Mouse (Mus musculus): Measurements from ENCODE around the gene Notch3. TPM values are rescaled to one million over a fixed set of nuclear protein-coding genes. Genes with fewer than 3 reads are reported as not detected.

The Notch3 gene
- polyA plus RNA-seq, 1 experiment from 2014 or later = 7.6 TPM

- WGBS = 81% methylated on average over 5 of the region's 5 CpGs
- Histone ChIP-seq H3K27me3 (peaks cover 26% of the 10 kb centered on the region), H3K9ac (no peak overlapping the region), H3K27ac (replicated peaks) (no peak overlapping the region), H3K4me1 (replicated peaks) (peaks cover 14% of the 10 kb centered on the region), H3K4me3 (no peak overlapping the region), H3K36me3 (peaks cover 28% of the 10 kb centered on the region), H3K9me3 (no peaks in the 10 kb centered on the region), H3K4me2 (no peak overlapping the region)
- ATAC-seq (ENCODE audit: low read depth) = no peak
These were observed 26.4 kb upstream of the Notch3 start for GRCm38 (mm10) chr17:32193010-32193409.

- peaks cover 27% of the 10 kb centered on the region for H3K27me3 ChIP-seq
- H3K4me3 ChIP-seq = no peak overlapping the region
- no peaks in the 10 kb centered on the region for H3K9me3 ChIP-seq
- 17% methylated on average over 5 of the region's 5 CpGs for WGBS
- H3K27ac ChIP-seq (replicated peaks) = no peak overlapping the region
- peaks cover 14% of the 10 kb centered on the region for H3K4me1 ChIP-seq (replicated peaks)
- H3K9ac ChIP-seq = no peak overlapping the region
- H3K4me2 ChIP-seq = peak overlapping the region; percentile 75
- ATAC-seq (ENCODE audit: low read depth) = no peak
- H3K36me3 ChIP-seq = no peaks in the 10 kb centered on the region
These were observed 23.2 kb upstream of the Notch3 start for GRCm38 (mm10) chr17:32189850-32190249.

- Histone ChIP-seq H3K4me1 (replicated peaks) (peaks cover 14% of the 10 kb centered on the region), H3K4me3 (peak within 1 kb of the TSS; percentile 37), H3K36me3 (no peaks in the 10 kb centered on the region), H3K9ac (peak within 1 kb of the TSS; percentile 64), H3K4me2 (peak within 1 kb of the TSS; percentile 75), H3K27ac (replicated peaks) (no peak within 1 kb of the TSS), H3K9me3 (no peaks in the 10 kb centered on the region), H3K27me3 (peaks cover 27% of the 10 kb centered on the region)
- ATAC-seq (ENCODE audit: low read depth) = peak; percentile 60; the same call in 1 of the 2 replicates
- 7% methylated on average over 42 of the region's 42 CpGs for WGBS
These were observed 22.4 kb upstream of the Notch3 start, which contains the start of gene Ephx3 for GRCm38 (mm10) chr17:32188863-32189636. Gene Ephx3 (minus strand): TSS chr17:32189549.

GRCm38 (mm10) chr17:32183017-32183416, 16.4 kb upstream of the Notch3 start:
- Histone ChIP-seq H3K27ac (replicated peaks) (no peak overlapping the region), H3K36me3 (no peaks in the 10 kb centered on the region), H3K4me1 (replicated peaks) (peaks cover 20% of the 10 kb centered on the region), H3K27me3 (peaks cover 1% of the 10 kb centered on the region), H3K9me3 (no peaks in the 10 kb centered on the region), H3K4me3 (no peak overlapping the region), H3K9ac (no peak overlapping the region), H3K4me2 (no peak overlapping the region)
- no peak for ATAC-seq (ENCODE audit: low read depth)
- 22% methylated on average over 8 of the region's 8 CpGs for WGBS

- H3K4me3 ChIP-seq = no peak overlapping the region
- no peak overlapping the region for H3K4me2 ChIP-seq
- peak overlapping the region; percentile 83 for H3K27ac ChIP-seq (replicated peaks)
- no peak overlapping the region for H3K9ac ChIP-seq
- WGBS = 22% methylated on average over 11 of the region's 11 CpGs
- H3K27me3 ChIP-seq = no peaks in the 10 kb centered on the region
- H3K9me3 ChIP-seq = no peaks in the 10 kb centered on the region
- peaks cover 20% of the 10 kb centered on the region for H3K4me1 ChIP-seq (replicated peaks)
- H3K36me3 ChIP-seq = no peaks in the 10 kb centered on the region
- peak; percentile 74 for ATAC-seq (ENCODE audit: low read depth)
These were observed 13.2 kb upstream of the Notch3 start for GRCm38 (mm10) chr17:32179621-32180491.

DNA sequence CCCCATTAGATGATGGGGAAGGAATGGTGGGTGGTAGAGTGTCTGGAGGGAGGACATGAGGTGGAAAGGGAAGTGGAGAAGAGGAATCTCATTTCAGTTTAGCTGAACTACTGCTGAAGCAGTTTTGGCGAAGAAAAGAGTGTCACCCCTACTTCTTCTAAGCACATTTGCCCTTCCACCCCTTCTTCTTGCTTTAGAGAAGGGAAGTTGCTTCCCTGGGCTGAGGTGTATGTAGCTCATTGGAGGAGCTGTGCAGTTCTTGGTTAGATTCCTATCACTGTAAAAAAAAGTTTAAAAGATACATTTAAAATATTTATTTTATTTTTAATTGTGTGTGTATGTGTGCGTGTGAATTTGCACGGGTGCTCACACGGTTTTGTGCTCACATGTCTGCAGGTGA, 10.3 kb upstream of the Notch3 start:
- H3K27me3 ChIP-seq = no peaks in the 10 kb centered on the region
- H3K4me3 ChIP-seq = no peak overlapping the region
- H3K9me3 ChIP-seq = no peaks in the 10 kb centered on the region
- no peaks in the 10 kb centered on the region for H3K36me3 ChIP-seq
- H3K4me1 ChIP-seq (replicated peaks) = peaks cover 20% of the 10 kb centered on the region
- H3K27ac ChIP-seq (replicated peaks) = no peak overlapping the region
- H3K4me2 ChIP-seq = no peak overlapping the region
- no peak for ATAC-seq (ENCODE audit: low read depth)
- WGBS = 90% methylated on average over 4 of the region's 4 CpGs
- H3K9ac ChIP-seq = no peak overlapping the region

- Histone ChIP-seq H3K4me1 (replicated peaks) (no peaks in the 10 kb centered on the region), H3K9me3 (no peaks in the 10 kb centered on the region), H3K4me2 (no peak overlapping the region), H3K4me3 (no peak overlapping the region), H3K36me3 (no peaks in the 10 kb centered on the region), H3K9ac (no peak overlapping the region), H3K27ac (replicated peaks) (no peak overlapping the region), H3K27me3 (no peaks in the 10 kb centered on the region)
- 74% methylated on average over 7 of the region's 7 CpGs for WGBS
- ATAC-seq (ENCODE audit: low read depth) = no peak
These were observed 6.5 kb upstream of the Notch3 start for GRCm38 (mm10) chr17:32173166-32173565.

GRCm38 (mm10) chr17:32172485-32172884, 5.8 kb upstream of the Notch3 start:
- no peaks in the 10 kb centered on the region for H3K36me3 ChIP-seq
- no peak overlapping the region for H3K27ac ChIP-seq (replicated peaks)
- H3K4me1 ChIP-seq (replicated peaks) = 0 out of 2 replicates have a peak, but pooled peaks cover under 1% of the 10 kb centered on the region
- H3K9ac ChIP-seq = no peak overlapping the region
- no peak for ATAC-seq (ENCODE audit: low read depth)
- no peaks in the 10 kb centered on the region for H3K9me3 ChIP-seq
- no peak overlapping the region for H3K4me2 ChIP-seq
- WGBS = 89% methylated on average over 2 of the region's 2 CpGs
- no peaks in the 10 kb centered on the region for H3K27me3 ChIP-seq
- no peak overlapping the region for H3K4me3 ChIP-seq

- H3K4me3 ChIP-seq = no peak overlapping the region
- no peak overlapping the region for H3K27ac ChIP-seq (replicated peaks)
- no peak overlapping the region for H3K4me2 ChIP-seq
- H3K4me1 ChIP-seq (replicated peaks) = peaks cover 23% of the 10 kb centered on the region
- H3K36me3 ChIP-seq = no peaks in the 10 kb centered on the region
- no peak overlapping the region for H3K9ac ChIP-seq
- ATAC-seq (ENCODE audit: low read depth) = no peak
- H3K9me3 ChIP-seq = no peaks in the 10 kb centered on the region
- H3K27me3 ChIP-seq = no peaks in the 10 kb centered on the region
- WGBS = 86% methylated on average over 4 of the region's 4 CpGs
These were observed 3.0 kb upstream of the Notch3 start for GRCm38 (mm10) chr17:32169518-32170225.

DNA sequence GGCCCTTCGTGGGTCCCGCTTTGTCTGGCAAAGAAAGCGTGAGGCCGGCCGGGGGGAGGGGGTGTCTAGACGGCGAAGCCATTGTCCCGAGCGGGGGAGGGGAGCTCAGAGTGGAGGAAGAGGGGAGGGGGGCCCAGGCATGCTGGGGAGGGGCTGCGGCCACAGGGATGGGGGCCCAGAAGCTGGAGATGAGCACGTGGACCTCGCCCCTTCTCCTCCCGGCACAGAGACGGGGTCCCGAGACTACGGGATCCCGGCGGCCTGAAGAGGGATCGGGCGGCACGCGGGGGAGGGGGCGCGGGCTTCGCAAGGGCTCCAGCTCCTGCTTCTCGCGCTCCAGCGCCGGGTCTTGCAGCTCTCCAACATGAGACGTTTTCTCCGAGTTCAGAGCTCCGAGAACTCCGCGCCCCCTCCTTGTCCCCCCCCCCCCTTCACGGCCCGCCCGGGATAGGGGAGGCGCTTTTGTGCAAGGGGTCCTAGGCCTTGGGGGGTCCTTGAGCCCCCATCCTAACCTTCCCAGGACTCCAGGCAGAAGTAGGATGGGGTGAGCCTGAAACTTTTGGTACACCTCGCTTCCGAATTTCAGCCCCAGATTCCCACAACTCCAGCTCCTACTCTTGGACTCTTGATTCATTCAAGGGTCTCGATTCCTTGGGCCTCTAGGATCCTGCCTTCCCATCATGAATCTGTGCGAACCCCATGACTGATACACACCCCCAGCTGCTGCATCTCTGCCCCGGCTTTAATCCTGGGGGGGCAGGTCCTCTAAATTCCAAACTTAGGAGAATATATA, 653 bp downstream of the Notch3 start:
- Histone ChIP-seq H3K4me1 (replicated peaks) (peaks cover 52% of the 10 kb centered on the region), H3K36me3 (no peaks in the 10 kb centered on the region), H3K4me3 (peak overlapping the region; percentile 53), H3K4me2 (peak overlapping the region; percentile 76), H3K9ac (peak overlapping the region; percentile 78), H3K9me3 (no peaks in the 10 kb centered on the region), H3K27me3 (no peaks in the 10 kb centered on the region), H3K27ac (replicated peaks) (peak overlapping the region; percentile 91)
- peak; percentile 68 for ATAC-seq (ENCODE audit: low read depth)
- WGBS = under 1% methylated on average over 34 of the region's 43 CpGs

- WGBS = 4% methylated on average over 9 of the region's 9 CpGs
- Histone ChIP-seq H3K27ac (replicated peaks) (peak overlapping the region; percentile 91), H3K36me3 (no peaks in the 10 kb centered on the region), H3K9me3 (no peaks in the 10 kb centered on the region), H3K4me1 (replicated peaks) (peaks cover 52% of the 10 kb centered on the region), H3K4me2 (peak overlapping the region; percentile 76), H3K4me3 (peak overlapping the region; percentile 53), H3K27me3 (no peaks in the 10 kb centered on the region), H3K9ac (peak overlapping the region; percentile 78)
- ATAC-seq (ENCODE audit: low read depth) = peak; percentile 76
These were observed 1.3 kb downstream of the Notch3 start for GRCm38 (mm10) chr17:32165266-32165802.
